In the genomic region with DNA sequence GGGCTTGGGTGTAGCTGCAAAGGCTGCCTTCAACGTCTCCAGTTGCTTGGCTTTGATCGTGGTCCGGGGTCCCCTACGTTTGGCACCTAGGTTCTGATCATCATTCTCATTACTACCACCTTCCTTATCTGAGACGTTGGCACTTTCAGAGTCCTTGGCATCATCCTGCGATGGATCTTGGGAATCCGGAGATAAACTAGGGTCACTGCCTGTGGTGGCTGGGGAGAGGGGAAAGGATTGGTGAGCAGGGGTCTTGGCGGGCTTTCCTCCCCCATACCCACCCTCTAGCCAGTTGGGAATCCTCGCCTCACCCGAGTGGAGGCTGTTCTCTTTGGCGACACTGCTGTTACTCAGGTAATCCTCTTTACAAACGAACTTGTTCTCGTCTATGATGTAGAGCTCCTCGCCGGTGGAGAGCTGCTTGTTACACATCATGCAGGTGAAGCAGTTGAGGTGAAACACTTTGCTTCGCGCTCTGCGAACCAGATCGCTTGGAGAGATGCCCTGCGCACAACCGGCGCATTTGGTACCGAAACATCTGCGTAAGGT, we compare ENCODE assay signal across 11 mouse cellular contexts. TPM values are rescaled to one million over a fixed set of nuclear protein-coding genes. Genes with fewer than 3 reads are reported as not detected.
A peak's percentile ranks its signal among the peaks of the same experiment; 100 is the strongest.
DNase-seq lines count a peak whose midpoint lies in the region; ATAC-seq and TF ChIP-seq lines count a peak whose summit lies in the region.
"Had no signal": no experiment of that assay in that cellular context is flagged by ENCODE, and none has a peak within 500 bp of the region (broad histone marks: within the 10 kb centered on the region; RNA-seq: fewer than 3 reads in every experiment).

No protein-coding gene starts in this region.

- no peak for TF ChIP-seq CTCF in forebrain, postnatal 0 days (IDR thresholded peaks at IDR 0.05; ENCODE audit: low read depth)
- TF ChIP-seq CTCF in liver, postnatal 0 days (IDR thresholded peaks at IDR 0.05; ENCODE audit: low read depth) = no peak

- peaks cover 100% of the 10 kb centered on the region for H3K27me3 ChIP-seq in heart, embryonic 10.5 days (ENCODE audit: insufficient read depth, poor library complexity, severe bottlenecking)
- H3K27me3 ChIP-seq in forebrain, postnatal 0 days (ENCODE audit: insufficient read depth, low read length) = peaks cover 87% of the 10 kb centered on the region
- peaks cover 97% of the 10 kb centered on the region for H3K27me3 ChIP-seq in liver, postnatal 0 days (ENCODE audit: insufficient read depth, low read length)

- WGBS in heart, embryonic 10.5 days = 20% methylated on average over 24 of the region's 24 CpGs
- 5% methylated on average over 24 of the region's 24 CpGs for WGBS in forebrain, postnatal 0 days
- 18% methylated on average over 24 of the region's 24 CpGs for WGBS in liver, postnatal 0 days (ENCODE audit: insufficient replicate concordance)

- H3K9me3 ChIP-seq in heart, embryonic 10.5 days = no peaks in the 10 kb centered on the region
- no peaks in the 10 kb centered on the region for H3K9me3 ChIP-seq in forebrain, postnatal 0 days (ENCODE audit: low read length)
- H3K9me3 ChIP-seq in liver, postnatal 0 days (ENCODE audit: low read length) = no peaks in the 10 kb centered on the region
- H3K9me3 ChIP-seq: limb, embryonic 15.5 days had no signal

- peak; percentile 86 for DNase-seq in heart, adult 11 months
- DNase-seq in heart, embryonic 10.5 days (ENCODE audit: low spot score) = no peak
- DNase-seq in cerebellum, adult 8-10 months = peak; percentile 52
- DNase-seq in forebrain, postnatal 0 days = no peak
- no peak for DNase-seq in liver, postnatal 0 days
- no peak for DNase-seq in heart, postnatal 14 days
- DNase-seq in layer of hippocampus, postnatal 10 days (ENCODE audit: low spot score in 2 of 2) = no peak

- intact Hi-C loops in heart, postnatal 14 days (cut with DNase I) = no loop called here

- no peak for ATAC-seq in forebrain, postnatal 0 days
- no peak for ATAC-seq in liver, postnatal 0 days
- no peak for ATAC-seq in inflammation-experienced regulatory T-cells, adult 6 months

- no peak for TF ChIP-seq EP300 in liver, postnatal 0 days (IDR thresholded peaks at IDR 0.05; ENCODE audit: low read depth)

- no peak overlapping the region for H3K4me2 ChIP-seq in forebrain, postnatal 0 days (ENCODE audit: low read depth)
- peak overlapping the region; percentile 75 for H3K4me2 ChIP-seq in liver, postnatal 0 days (ENCODE audit: low read depth, low read length)

- peaks cover 44% of the 10 kb centered on the region for H3K4me1 ChIP-seq in heart, embryonic 10.5 days
- H3K4me1 ChIP-seq in forebrain, postnatal 0 days (ENCODE audit: insufficient read depth) = peaks cover 10% of the 10 kb centered on the region
- peaks cover 26% of the 10 kb centered on the region for H3K4me1 ChIP-seq in liver, postnatal 0 days (ENCODE audit: insufficient read depth)

- H3K9ac ChIP-seq in forebrain, postnatal 0 days = no peak overlapping the region
- no peak overlapping the region for H3K9ac ChIP-seq in liver, postnatal 0 days (replicated peaks)
- H3K9ac ChIP-seq: limb, embryonic 15.5 days had no signal

- no peak overlapping the region; the same call in 1 of the 2 replicates for H3K4me3 ChIP-seq in heart, embryonic 10.5 days
- H3K4me3 ChIP-seq in forebrain, postnatal 0 days (ENCODE audit: low read depth, low read length) = 0 out of 2 replicates have a peak overlapping the region, but pooled peaks have one; percentile 2
- peak overlapping the region; percentile 35 for H3K4me3 ChIP-seq in liver, postnatal 0 days (ENCODE audit: low read depth, low read length)
- H3K4me3 ChIP-seq: erythroblast, embryonic 14.5 days had no signal

- H3K27ac ChIP-seq in heart, embryonic 10.5 days = no peak overlapping the region
- no peak overlapping the region for H3K27ac ChIP-seq in forebrain, postnatal 0 days (ENCODE audit: low read depth, low read length)
- no peak overlapping the region for H3K27ac ChIP-seq in liver, postnatal 0 days (ENCODE audit: low read depth)
- H3K27ac ChIP-seq: limb, embryonic 15.5 days had no signal

- H3K36me3 ChIP-seq in heart, embryonic 10.5 days = no peaks in the 10 kb centered on the region
- no peaks in the 10 kb centered on the region for H3K36me3 ChIP-seq in forebrain, postnatal 0 days (ENCODE audit: insufficient read depth)
- no peaks in the 10 kb centered on the region for H3K36me3 ChIP-seq in liver, postnatal 0 days (replicated peaks; ENCODE audit: insufficient read depth, low read length)
- H3K36me3 ChIP-seq: limb, embryonic 15.5 days had no signal

RNA-seq across cellular contexts. Expression of a gene that starts 3.5 kb away (rescaled TPM):
- 0.09 TPM in 1 of 2 replicates, not detected in the other for polyA plus RNA-seq in heart, embryonic 10.5 days (2016; fragmentation: Nextera tagmentation; extraction: Ambion mirVana)
- total RNA-seq in forebrain, postnatal 0 days (2014; rRNA removed) = 2.4 and 7.9 TPM in 2 replicates
- polyA plus RNA-seq in forebrain, postnatal 0 days (2015; fragmentation: Nextera tagmentation; extraction: Ambion mirVana) = 2.5 and 5.3 TPM in 2 replicates
- 0.12 and 0.21 TPM in 2 replicates for polyA plus RNA-seq in liver, postnatal 0 days (2015; fragmentation: Nextera tagmentation; extraction: Ambion mirVana)
- polyA plus RNA-seq in inflammation-experienced regulatory T-cells, adult 6 months (2017; shearing (Covaris generic)) = not detected
- not detected for total RNA-seq in heart, postnatal 14 days (2021)
- total RNA-seq in layer of hippocampus, postnatal 10 days (2021) = 1 to 10 TPM; 1.3 to 2.0 TPM
- polyA plus RNA-seq: erythroblast, embryonic 14.5 days; heart, postnatal 0 days had no signal

RNA-seq across cellular contexts. Expression of a gene that starts 8.5 kb away (rescaled TPM):
- polyA plus RNA-seq in heart, embryonic 10.5 days (2016; fragmentation: Nextera tagmentation; extraction: Ambion mirVana) = 33.3 and 45.3 TPM in 2 replicates
- 25.5 and 38.9 TPM in 2 replicates for total RNA-seq in forebrain, postnatal 0 days (2014; rRNA removed)
- polyA plus RNA-seq in forebrain, postnatal 0 days (2015; fragmentation: Nextera tagmentation; extraction: Ambion mirVana) = 34.1 and 40.4 TPM in 2 replicates
- 20.6 and 21.1 TPM in 2 replicates for polyA plus RNA-seq in liver, postnatal 0 days (2015; fragmentation: Nextera tagmentation; extraction: Ambion mirVana)
- polyA plus RNA-seq in inflammation-experienced regulatory T-cells, adult 6 months (2017; shearing (Covaris generic)) = 10 to 100 TPM; 30.0 to 48.9 (median 32.8) TPM
- 10 to 100 TPM; 11.0 to 12.3 TPM for total RNA-seq in heart, postnatal 14 days (2021)
- total RNA-seq in layer of hippocampus, postnatal 10 days (2021) = 10 to 100 TPM; 21.9 to 24.9 TPM

Comparison
In these comparisons a context has a peak if more than half of its experiments do, and no peak if none do; other contexts are left out.
1. DNase-seq: peak in heart, adult 11 months (single experiment) and cerebellum, adult 8-10 months (single experiment); none in heart, embryonic 10.5 days (single experiment), forebrain, postnatal 0 days (single experiment), liver, postnatal 0 days (single experiment), heart, postnatal 14 days (0 of 2) and layer of hippocampus, postnatal 10 days (0 of 2).